Mouse (Mus musculus) MEL (cell line): ENCODE data around the gene Slc17a1. TPM values are rescaled to one million over a fixed set of nuclear protein-coding genes. Genes with fewer than 3 reads are reported as not detected.

ENCODE experiments used
- DNase-seq: peaks from one replicate; pipeline ENCODE4 v3.0.0; 2011; ENCODE audit warnings: low read depth, low spot score
- H3K27ac ChIP-seq: 2 replicates; pipeline ENCODE4 v1.5.1; 2012; ENCODE audit warnings: low read depth, mild to moderate bottlenecking, control low read depth, low read length, moderate library complexity; ENCODE audit not compliant: control insufficient read depth
- H3K27me3 ChIP-seq, 2 experiments: fragments of 150-350 bp in 1 of 2; sonication (generic) in 1 of 2; 2 replicates each; pipeline ENCODE4 v1.6.1; 2012; ENCODE audit warnings: low read length in 2 of 2, mild to moderate bottlenecking in 2 of 2, improper control_type of control experiment in 1 of 2, moderate library complexity in 1 of 2; ENCODE audit not compliant: insufficient read depth in 2 of 2, control insufficient read depth in 1 of 2
- H3K36me3 ChIP-seq, 2 experiments: 2 replicates each; pipeline ENCODE4 v1.6.1; 2012 to 2014; ENCODE audit warnings: low read length in 2 of 2, improper control_type of control experiment in 1 of 2, inconsistent platforms in 1 of 2, mild to moderate bottlenecking in 1 of 2; ENCODE audit not compliant: insufficient read depth in 2 of 2, control insufficient read depth in 1 of 2
- H3K4me1 ChIP-seq, 2 experiments: fragments of 150-350 bp in 1 of 2; sonication (generic) in 1 of 2; 2 replicates each; pipeline ENCODE4 v1.6.1; 2012; ENCODE audit warnings: low read length in 2 of 2, improper control_type of control experiment in 1 of 2, mild to moderate bottlenecking in 1 of 2; ENCODE audit not compliant: insufficient read depth in 2 of 2, control insufficient read depth in 1 of 2
- H3K4me3 ChIP-seq, 2 experiments: fragments of 150-350 bp in 1 of 2; sonication (generic) in 1 of 2; 2 replicates each; pipeline ENCODE4 v1.5.1; 2012; ENCODE audit warnings: low read depth in 2 of 2, low read length in 2 of 2, mild to moderate bottlenecking in 2 of 2, moderate library complexity in 2 of 2, control low read depth in 1 of 2, improper control_type of control experiment in 1 of 2; ENCODE audit not compliant: control insufficient read depth in 1 of 2, insufficient read depth in 1 of 2
- H3K79me2 ChIP-seq: 2 replicates; pipeline ENCODE4 v1.6.1; 2012; ENCODE audit warnings: mild to moderate bottlenecking, low read length, moderate library complexity; ENCODE audit not compliant: control insufficient read depth, poor library complexity, insufficient read depth
- H3K9ac ChIP-seq: 2 replicates; pipeline ENCODE4 v1.6.1; 2012; ENCODE audit warnings: low read depth, mild to moderate bottlenecking, control low read depth, low read length, moderate library complexity; ENCODE audit not compliant: control insufficient read depth, poor library complexity, severe bottlenecking
- H3K9me3 ChIP-seq: fragments of 150-350 bp; sonication (generic); replicated peaks from 2 replicates; pipeline ENCODE4 v1.6.1; 2012; ENCODE audit warnings: mild to moderate bottlenecking, low read length, improper control_type of control experiment, moderate library complexity; ENCODE audit not compliant: insufficient read depth
- BHLHE40 ChIP-seq: IDR thresholded peaks from 2 replicates; pipeline ENCODE4 v1.6.1; 2012; ENCODE audit warnings: low read depth, mild to moderate bottlenecking, inconsistent platforms, low read length, improper control_type of control experiment, borderline replicate concordance
- CHD1 ChIP-seq: IDR thresholded peaks from 2 replicates; pipeline ENCODE4 v1.6.1; 2012; ENCODE audit warnings: low read depth, mild to moderate bottlenecking, inconsistent platforms, low read length, improper control_type of control experiment
- CHD2 ChIP-seq: IDR thresholded peaks from 2 replicates; pipeline ENCODE4 v1.6.1; 2011; ENCODE audit warnings: low read length, improper control_type of control experiment
- ELF1 ChIP-seq: IDR thresholded peaks from 2 replicates; pipeline ENCODE4 v1.6.1; 2014; ENCODE audit warnings: low read depth, mild to moderate bottlenecking, inconsistent platforms, low read length, improper control_type of control experiment, moderate library complexity
- EP300 ChIP-seq, 2 experiments: IDR thresholded peaks; 2 replicates each; pipeline ENCODE4 v1.6.1; 2011; ENCODE audit warnings: improper control_type of control experiment in 2 of 2, low read length in 2 of 2, low read depth in 1 of 2, mild to moderate bottlenecking in 1 of 2
- ETS1 ChIP-seq: IDR thresholded peaks from 2 replicates; pipeline ENCODE4 v1.6.1; 2012; ENCODE audit warnings: low read depth, mild to moderate bottlenecking, inconsistent platforms, low read length, improper control_type of control experiment, moderate library complexity
- HCFC1 ChIP-seq: IDR thresholded peaks from 2 replicates; pipeline ENCODE4 v1.6.1; 2012; ENCODE audit warnings: low read depth, mild to moderate bottlenecking, inconsistent platforms, low read length, improper control_type of control experiment, moderate library complexity
- JUND ChIP-seq: IDR thresholded peaks from 2 replicates; pipeline ENCODE4 v1.6.1; 2011; ENCODE audit warnings: low read depth, mild to moderate bottlenecking, improper control_type of control experiment, low read length
- KAT2A ChIP-seq: conservative IDR thresholded peaks from 2 replicates; pipeline ENCODE4 v1.6.1; 2012; ENCODE audit warnings: low read depth, low read length, improper control_type of control experiment, inconsistent platforms
- MAFK ChIP-seq: IDR thresholded peaks from 2 replicates; pipeline ENCODE4 v1.6.1; 2011; ENCODE audit warnings: low read depth, mild to moderate bottlenecking, low read length, improper control_type of control experiment, borderline replicate concordance
- MAZ ChIP-seq: IDR thresholded peaks from 2 replicates; pipeline ENCODE4 v1.6.1; 2012; ENCODE audit warnings: low read depth, mild to moderate bottlenecking, inconsistent platforms, low read length, improper control_type of control experiment
- MEF2A ChIP-seq: IDR thresholded peaks from 2 replicates; pipeline ENCODE4 v1.6.1; 2014; ENCODE audit warnings: low read depth, mild to moderate bottlenecking, inconsistent platforms, low read length, improper control_type of control experiment; ENCODE audit not compliant: poor library complexity, insufficient replicate concordance, severe bottlenecking; ENCODE audit errors: extremely low read depth
- MXI1 ChIP-seq: IDR thresholded peaks from 2 replicates; pipeline ENCODE4 v1.6.1; 2011; ENCODE audit warnings: mild to moderate bottlenecking, low read depth, low read length, improper control_type of control experiment
- MYB ChIP-seq: IDR thresholded peaks from 2 replicates; pipeline ENCODE4 v1.6.1; 2011; ENCODE audit warnings: mild to moderate bottlenecking, low read depth, low read length, improper control_type of control experiment
- POLR2AphosphoS5 ChIP-seq: IDR thresholded peaks from 2 replicates; pipeline ENCODE4 v1.6.1; 2012; ENCODE audit warnings: low read depth, borderline replicate concordance, mild to moderate bottlenecking, inconsistent platforms, low read length, moderate library complexity, mixed read lengths
- RAD21 ChIP-seq: IDR thresholded peaks from 2 replicates; pipeline ENCODE4 v1.6.1; 2011; ENCODE audit warnings: mild to moderate bottlenecking, low read depth, low read length, improper control_type of control experiment
- RCOR1 ChIP-seq: IDR thresholded peaks from 2 replicates; pipeline ENCODE4 v1.6.1; 2012; ENCODE audit warnings: low read depth, mild to moderate bottlenecking, inconsistent platforms, low read length, improper control_type of control experiment
- SIN3A ChIP-seq: IDR thresholded peaks from 2 replicates; pipeline ENCODE4 v1.6.1; 2012; ENCODE audit warnings: low read length, improper control_type of control experiment, inconsistent platforms
- SMC3 ChIP-seq: IDR thresholded peaks from 2 replicates; pipeline ENCODE4 v1.6.1; 2011; ENCODE audit warnings: low read depth, low read length, improper control_type of control experiment
- UBTF ChIP-seq: IDR thresholded peaks from 2 replicates; pipeline ENCODE4 v1.6.1; 2012; ENCODE audit warnings: low read depth, mild to moderate bottlenecking, inconsistent platforms, low read length, improper control_type of control experiment, moderate library complexity, borderline replicate concordance; ENCODE audit not compliant: insufficient read depth
- USF1 ChIP-seq: IDR thresholded peaks from 2 replicates; pipeline ENCODE4 v1.6.1; 2014; ENCODE audit warnings: low read depth, mild to moderate bottlenecking, inconsistent platforms, low read length, improper control_type of control experiment, moderate library complexity
- USF2 ChIP-seq, 2 experiments: IDR thresholded peaks; 2 replicates each; pipeline ENCODE4 v1.6.1; 2011 to 2012; ENCODE audit warnings: improper control_type of control experiment in 2 of 2, low read length in 2 of 2, borderline replicate concordance in 1 of 2, inconsistent platforms in 1 of 2, low read depth in 1 of 2, mild to moderate bottlenecking in 1 of 2; ENCODE audit not compliant: insufficient read depth in 1 of 2
- ZKSCAN1 ChIP-seq: IDR thresholded peaks from 2 replicates; pipeline ENCODE4 v1.6.1; 2012; ENCODE audit warnings: low read depth, mild to moderate bottlenecking, inconsistent platforms, low read length, improper control_type of control experiment, moderate library complexity
- ZMIZ1 ChIP-seq: IDR thresholded peaks from 2 replicates; pipeline ENCODE4 v1.6.1; 2012; ENCODE audit warnings: low read depth, mild to moderate bottlenecking, inconsistent platforms, low read length, improper control_type of control experiment, moderate library complexity
- ZNF384 ChIP-seq: IDR thresholded peaks from 2 replicates; pipeline ENCODE4 v1.6.1; 2012; ENCODE audit warnings: low read depth, mild to moderate bottlenecking, inconsistent platforms, low read length, improper control_type of control experiment
- polyA plus RNA-seq, 2 experiments: library from polyadenylated mRNA; stranded (reverse) in 1 of 2; unstranded in 1 of 2; fragments of >175 nt in 1 of 2; fragments of >200 nt in 1 of 2; gene quantifications; 2 replicates each; pipeline versions ENCODE4 v1.2.1 to v1.2.4; 2012; ENCODE audit warnings: low replicate concordance in 2 of 2, low read depth in 1 of 2; ENCODE audit not compliant: insufficient read length in 2 of 2, insufficient read depth in 1 of 2, missing spikeins in 1 of 2
- total RNA-seq: library from RNA; depleted of rRNA; stranded (reverse); fragments of 300-350 nt; gene quantifications from 2 replicates; pipeline ENCODE4 v1.2.3, GENCODE M21; 2012

The Slc17a1 gene
- total and polyA plus RNA-seq, 3 experiments, result not detected

- DNase-seq, result no peak
- Histone ChIP-seq H3K27me3 (no peaks in the 10 kb centered on the region), H3K79me2 (no peaks in the 10 kb centered on the region), H3K36me3 (peaks cover 0 to 36% of the 10 kb centered on the region in 2 experiments; a peak in 2 of 4 replicates), H3K4me3 (no peak overlapping the region), H3K9me3 (no peaks in the 10 kb centered on the region), H3K27ac (no peak overlapping the region), H3K9ac (no peak overlapping the region), H3K4me1 (peaks cover 23 to 35% of the 10 kb centered on the region in 2 experiments)
- TF ChIP-seq ETS1 (no peak), SMC3 (no peak), KAT2A (no peak), MYB (no peak), HCFC1 (no peak), ZKSCAN1 (no peak), UBTF (no peak), USF1 (no peak), MAZ (no peak), EP300 (IDR thresholded peaks at IDR 0.05; ENCODE audit: low read depth in 1 of 2, low read length in 2 of 2) (no peak), RAD21 (no peak), USF2 (IDR thresholded peaks at IDR 0.05; ENCODE audit: borderline replicate concordance in 1 of 2, insufficient read depth in 1 of 2, low read depth in 1 of 2, low read length in 2 of 2) (no peak), JUND (no peak)
These were observed 48.6 kb downstream of the Slc17a1 start for GRCm38 (mm10) chr13:23916132-23916531.

GRCm38 (mm10) chr13:23917674-23918073 is 50.1 kb downstream of the Slc17a1 start:
- no peak for DNase-seq
- Histone ChIP-seq H3K27me3 (no peaks in the 10 kb centered on the region), H3K9me3 (no peaks in the 10 kb centered on the region), H3K4me1 (peaks cover 17 to 27% of the 10 kb centered on the region in 2 experiments), H3K27ac (no peak overlapping the region), H3K4me3 (no peak overlapping the region), H3K9ac (no peak overlapping the region), H3K36me3 (peaks cover 0 to 26% of the 10 kb centered on the region in 2 experiments; a peak in 2 of 4 replicates), H3K79me2 (no peaks in the 10 kb centered on the region)
- TF ChIP-seq ZMIZ1 (no peak), KAT2A (no peak), SIN3A (no peak), BHLHE40 (no peak), MAZ (no peak), HCFC1 (no peak), MXI1 (no peak), MEF2A (no peak), MAFK (no peak), CHD1 (no peak), POLR2AphosphoS5 (no peak), RCOR1 (no peak), RAD21 (no peak), ZNF384 (no peak), CHD2 (no peak), ELF1 (no peak), EP300 (IDR thresholded peaks at IDR 0.05; ENCODE audit: low read depth in 1 of 2, low read length in 2 of 2) (no peak)
